Mouse (Mus musculus) spleen, adult 2 months (tissue): ENCODE measurements around the gene Baiap2. TPM values are rescaled to one million over a fixed set of nuclear protein-coding genes. Genes with fewer than 3 reads are reported as not detected.

Experiments
- DNase-seq, 2 experiments: peaks; one replicate each; pipeline versions ENCODE4 v3.0.0 to v3.0.0-alpha.2; 2012 to 2021; ENCODE audit warnings: low spot score in 2 of 2, low read depth in 1 of 2
- H3K27ac ChIP-seq: fragments of 200-500 bp; 2 replicates; pipeline ENCODE4 v1.5.1; 2012; ENCODE audit warnings: low read length, inconsistent platforms; ENCODE audit not compliant: insufficient read depth
- H3K27me3 ChIP-seq: fragments of 200-500 bp; 2 replicates; pipeline ENCODE4 v1.6.1; 2012; ENCODE audit warnings: mild to moderate bottlenecking, moderate library complexity, low read length, inconsistent platforms; ENCODE audit not compliant: control insufficient read depth, insufficient read depth
- H3K36me3 ChIP-seq: fragments of 200-500 bp; 2 replicates; pipeline ENCODE4 v1.6.1; 2012; ENCODE audit warnings: mild to moderate bottlenecking, low read length, inconsistent platforms; ENCODE audit not compliant: control insufficient read depth, insufficient read depth
- H3K4me1 ChIP-seq: fragments of 200-500 bp; 2 replicates; pipeline ENCODE4 v1.6.1; 2011; ENCODE audit warnings: inconsistent platforms; ENCODE audit not compliant: control insufficient read depth, insufficient read depth, insufficient read length
- H3K4me3 ChIP-seq: fragments of 200-500 bp; 2 replicates; pipeline ENCODE4 v1.5.1; 2011; ENCODE audit warnings: mild to moderate bottlenecking, inconsistent platforms; ENCODE audit not compliant: insufficient read depth, insufficient read length; ENCODE audit errors: extremely low read depth
- CTCF ChIP-seq: fragments of 200-500 bp; IDR thresholded peaks from 2 replicates; pipeline ENCODE4 v1.5.1; 2011; ENCODE audit warnings: mild to moderate bottlenecking, inconsistent platforms; ENCODE audit not compliant: insufficient read depth, insufficient read length, insufficient replicate concordance; ENCODE audit errors: extremely low read depth
- POLR2A ChIP-seq: fragments of 200-500 bp; IDR thresholded peaks from 2 replicates; pipeline ENCODE4 v1.6.1; 2011; ENCODE audit warnings: low read depth, low read length, inconsistent platforms
- WGBS: fragments of 180-500 bp; shearing (Covaris S2); methylation state at CpG from one replicate; pipeline ENCODE4 v1.1.7; 2018; 5-methylcytosine and 5-hydroxymethylcytosine counted together
- polyA plus RNA-seq: library from polyadenylated mRNA; depleted of rRNA; stranded (reverse); fragments of >200 nt; gene quantifications from 2 replicates; pipeline ENCODE4 v1.2.3, GENCODE M21; 2012

Baiap2 gene
- polyA plus RNA-seq, 1 experiment: 17.3 TPM

- WGBS: 88% methylated on average over 3 of the region's 3 CpGs
- Histone ChIP-seq H3K4me3 (no peak overlapping the region), H3K27ac (no peak overlapping the region), H3K27me3 (no peaks in the 10 kb centered on the region), H3K36me3 (no peaks in the 10 kb centered on the region), H3K4me1 (no peaks in the 10 kb centered on the region)
- TF ChIP-seq CTCF (no peak), POLR2A (no peak)
- DNase-seq: no peak
Measured at GRCm38 (mm10) chr11:120026941-120027340, 84.4 kb downstream of the Baiap2 start.

GRCm38 (mm10) chr11:120028319-120029092 lies 85.9 kb downstream of the Baiap2 start:
- no peaks in the 10 kb centered on the region for H3K4me1 ChIP-seq
- H3K27me3 ChIP-seq: no peaks in the 10 kb centered on the region
- 84% methylated on average over 18 of the region's 18 CpGs for WGBS
- no peak overlapping the region for H3K27ac ChIP-seq
- TF ChIP-seq CTCF: no peak
- no peak for TF ChIP-seq POLR2A
- DNase-seq: no peak
- no peaks in the 10 kb centered on the region for H3K36me3 ChIP-seq
- no peak overlapping the region for H3K4me3 ChIP-seq

GRCm38 (mm10) chr11:120029431-120030144 lies 87.0 kb downstream of the Baiap2 start:
- WGBS: 74% methylated on average over 9 of the region's 9 CpGs
- H3K36me3 ChIP-seq: no peaks in the 10 kb centered on the region
- H3K4me3 ChIP-seq: no peak overlapping the region
- no peak overlapping the region for H3K27ac ChIP-seq
- TF ChIP-seq CTCF (no peak), POLR2A (no peak)
- H3K27me3 ChIP-seq: no peaks in the 10 kb centered on the region
- H3K4me1 ChIP-seq: no peaks in the 10 kb centered on the region
- DNase-seq: no peak

- no peak overlapping the region for H3K27ac ChIP-seq
- H3K4me3 ChIP-seq: no peak overlapping the region
- TF ChIP-seq POLR2A (no peak), CTCF (peak; percentile 24; the same call in 1 of the 2 replicates)
- 42% methylated on average over 10 of the region's 10 CpGs for WGBS
- H3K27me3 ChIP-seq: no peaks in the 10 kb centered on the region
- no peaks in the 10 kb centered on the region for H3K36me3 ChIP-seq
- DNase-seq: no peak
- no peaks in the 10 kb centered on the region for H3K4me1 ChIP-seq
Measured at GRCm38 (mm10) chr11:120030145-120030901, 87.8 kb downstream of the Baiap2 start.

- WGBS: 91% methylated on average over 8 of the region's 8 CpGs
- no peaks in the 10 kb centered on the region for H3K4me1 ChIP-seq
Measured at GRCm38 (mm10) chr11:120032052-120032451, 89.5 kb downstream of the Baiap2 start.

GRCm38 (mm10) chr11:120033473-120033872 lies 90.9 kb downstream of the Baiap2 start:
- H3K27me3 ChIP-seq: no peaks in the 10 kb centered on the region
- H3K4me1 ChIP-seq: no peaks in the 10 kb centered on the region
- no peak overlapping the region for H3K4me3 ChIP-seq
- TF ChIP-seq POLR2A: no peak
- no peak for TF ChIP-seq CTCF
- no peak for DNase-seq
- WGBS: 91% methylated on average over 3 of the region's 3 CpGs
- no peak overlapping the region for H3K27ac ChIP-seq
- no peaks in the 10 kb centered on the region for H3K36me3 ChIP-seq

More at GRCm38 (mm10) chr11:120032052-120032451, 89.5 kb downstream of the Baiap2 start:
- H3K27ac ChIP-seq: no peak overlapping the region
- TF ChIP-seq POLR2A: no peak
- TF ChIP-seq CTCF: no peak
- no peaks in the 10 kb centered on the region for H3K27me3 ChIP-seq
- no peaks in the 10 kb centered on the region for H3K36me3 ChIP-seq
- H3K4me3 ChIP-seq: no peak overlapping the region
- no peak for DNase-seq
